In genomic region chr3:28175997-28176967, GRCm38 (mm10) we compare ENCODE assay signal across 7 mouse cellular contexts.
DNase-seq lines count a peak whose midpoint lies in the region; ATAC-seq lines count a peak whose summit lies in the region.

No protein-coding gene starts in this region.

- H3K4me1 ChIP-seq in forebrain, embryonic 16.5 days (replicated peaks; ENCODE audit: control insufficient read depth, insufficient read depth, low read length): peaks cover 17% of the 10 kb centered on the region
- peaks cover 11% of the 10 kb centered on the region for H3K4me1 ChIP-seq in midbrain, embryonic 16.5 days (ENCODE audit: control insufficient read depth, insufficient read depth, low read length)

- H3K27me3 ChIP-seq in forebrain, embryonic 16.5 days (replicated peaks; ENCODE audit: control insufficient read depth, insufficient read depth, low read length): no peaks in the 10 kb centered on the region
- H3K27me3 ChIP-seq in midbrain, embryonic 16.5 days (ENCODE audit: control insufficient read depth, insufficient read depth, low read depth, low read length): no peaks in the 10 kb centered on the region

- no peaks in the 10 kb centered on the region for H3K9me3 ChIP-seq in forebrain, embryonic 16.5 days (ENCODE audit: control insufficient read depth, low read length)
- H3K9me3 ChIP-seq in midbrain, embryonic 16.5 days (replicated peaks; ENCODE audit: control insufficient read depth, low read length, poor library complexity, severe bottlenecking): no peaks in the 10 kb centered on the region

- peak overlapping the region; percentile 59 for H3K9ac ChIP-seq in forebrain, embryonic 16.5 days (replicated peaks; ENCODE audit: low read depth, low read length)
- peak overlapping the region; percentile 43; the same call in 1 of the 2 replicates for H3K9ac ChIP-seq in midbrain, embryonic 16.5 days (ENCODE audit: low read depth, low read length)

- 3% methylated on average over 21 of the region's 21 CpGs for WGBS in forebrain, embryonic 16.5 days
- whole genome bisulfite sequencing in midbrain, embryonic 16.5 days: 4% methylated on average over 21 of the region's 21 CpGs

- peak overlapping the region; percentile 67 for H3K27ac ChIP-seq in forebrain, embryonic 16.5 days (ENCODE audit: low read length)
- peak overlapping the region; percentile 87 for H3K27ac ChIP-seq in midbrain, embryonic 16.5 days (ENCODE audit: low read length)

- ATAC-seq in forebrain, embryonic 16.5 days: peak; percentile 100
- ATAC-seq in midbrain, embryonic 16.5 days: peak; percentile 100

- DNase-seq in ZHBTc4 (ENCODE audit: low read depth, low spot score): peak; percentile 55
- DNase-seq in cerebellum, adult 11 months: peak; percentile 63
- DNase-seq in layer of hippocampus, adult 9-10 months (ENCODE audit: low spot score): peak; percentile 51
- peak; percentile 71 for DNase-seq in testis, postnatal 10 days (ENCODE audit: low spot score)
- no peak for DNase-seq in T-cell, adult 2 months (ENCODE audit: low spot score)

- H3K36me3 ChIP-seq in forebrain, embryonic 16.5 days (ENCODE audit: control insufficient read depth, insufficient read depth): no peaks in the 10 kb centered on the region
- no peaks in the 10 kb centered on the region for H3K36me3 ChIP-seq in midbrain, embryonic 16.5 days (ENCODE audit: control insufficient read depth, insufficient read depth, low read length)

- H3K4me2 ChIP-seq in forebrain, embryonic 16.5 days (ENCODE audit: low read length): peak overlapping the region; percentile 65
- H3K4me2 ChIP-seq in midbrain, embryonic 16.5 days (ENCODE audit: low read length): peak overlapping the region; percentile 57

- peak overlapping the region; percentile 42 for H3K4me3 ChIP-seq in forebrain, embryonic 16.5 days (replicated peaks; ENCODE audit: low read length)
- H3K4me3 ChIP-seq in midbrain, embryonic 16.5 days (ENCODE audit: low read depth, low read length): peak overlapping the region; percentile 30
